Mouse (Mus musculus) heart, adult 2 months (tissue): Measurements from ENCODE around the gene Mta3.

Experiments used
- CTCF ChIP-seq: fragments of 200-600 bp; IDR thresholded peaks from 2 replicates; pipeline ENCODE4 v1.8.1; 2022; ENCODE audit warnings: antibody characterized with exemption, mild to moderate bottlenecking, moderate library complexity
- EP300 ChIP-seq: fragments of 200-500 bp; IDR thresholded peaks from 2 replicates; pipeline ENCODE4 v1.6.1; 2011; ENCODE audit warnings: low read depth, low read length, control low read depth; ENCODE audit not compliant: insufficient read depth
- POLR2A ChIP-seq: fragments of 200-500 bp; IDR thresholded peaks from 2 replicates; pipeline ENCODE4 v1.6.1; 2011; ENCODE audit warnings: mild to moderate bottlenecking, low read depth, low read length, control low read depth; ENCODE audit not compliant: insufficient read depth

- TF ChIP-seq CTCF = no peak
- TF ChIP-seq POLR2A = no peak
- TF ChIP-seq EP300 = no peak
Measured at GRCm38 (mm10) chr17:83708891-83709290, 2.9 kb downstream of the Mta3 start.
